Mouse (Mus musculus) liver, adult (tissue): ENCODE measurements around the gene D11Wsu47e.

ENCODE experiments used
- GATA4 ChIP-seq: IDR thresholded peaks from 2 replicates; pipeline ENCODE4 v1.6.1; 2014; ENCODE audit warnings: mild to moderate bottlenecking, low read length; ENCODE audit not compliant: insufficient replicate concordance

The D11Wsu47e gene

DNA sequence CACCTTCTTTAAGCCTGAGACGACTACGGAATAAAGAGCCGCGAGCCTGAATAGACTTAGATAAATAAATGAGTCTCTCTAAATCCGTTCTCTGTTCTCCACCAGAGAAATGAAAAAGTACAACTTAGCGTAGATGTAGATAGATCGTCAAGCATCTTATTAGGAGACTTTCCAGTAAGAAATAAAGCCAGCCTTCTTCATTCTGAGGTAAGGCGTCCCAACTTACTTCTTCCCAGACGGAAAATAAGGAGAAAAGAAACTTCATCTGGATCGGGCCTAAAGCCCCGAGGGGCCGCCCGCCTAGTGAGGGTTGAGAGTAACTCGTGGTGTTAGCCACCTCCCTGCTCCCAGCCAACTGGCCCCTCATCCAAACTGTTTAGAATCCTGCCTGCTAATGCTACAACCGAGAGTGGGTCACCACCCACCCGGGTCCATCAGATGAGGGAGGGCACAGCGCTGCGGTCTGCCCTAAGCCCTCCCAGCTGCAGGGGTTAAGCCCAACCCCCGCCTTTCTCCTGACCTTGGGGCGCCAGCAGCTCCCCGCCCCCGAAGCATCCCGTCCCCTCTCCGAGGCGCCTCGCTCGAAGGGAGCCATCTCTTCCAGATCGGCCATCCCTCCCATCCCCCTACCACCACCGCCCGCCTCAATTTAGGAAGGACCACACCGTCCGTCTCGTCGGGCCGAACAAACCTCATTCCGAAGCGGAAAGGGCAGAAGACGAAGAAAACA, 1.1 kb upstream of the D11Wsu47e start:
- TF ChIP-seq GATA4: no peak

- no peak for TF ChIP-seq GATA4
These were observed 620 bp upstream of the D11Wsu47e start for GRCm38 (mm10) chr11:113683627-113683956.

DNA sequence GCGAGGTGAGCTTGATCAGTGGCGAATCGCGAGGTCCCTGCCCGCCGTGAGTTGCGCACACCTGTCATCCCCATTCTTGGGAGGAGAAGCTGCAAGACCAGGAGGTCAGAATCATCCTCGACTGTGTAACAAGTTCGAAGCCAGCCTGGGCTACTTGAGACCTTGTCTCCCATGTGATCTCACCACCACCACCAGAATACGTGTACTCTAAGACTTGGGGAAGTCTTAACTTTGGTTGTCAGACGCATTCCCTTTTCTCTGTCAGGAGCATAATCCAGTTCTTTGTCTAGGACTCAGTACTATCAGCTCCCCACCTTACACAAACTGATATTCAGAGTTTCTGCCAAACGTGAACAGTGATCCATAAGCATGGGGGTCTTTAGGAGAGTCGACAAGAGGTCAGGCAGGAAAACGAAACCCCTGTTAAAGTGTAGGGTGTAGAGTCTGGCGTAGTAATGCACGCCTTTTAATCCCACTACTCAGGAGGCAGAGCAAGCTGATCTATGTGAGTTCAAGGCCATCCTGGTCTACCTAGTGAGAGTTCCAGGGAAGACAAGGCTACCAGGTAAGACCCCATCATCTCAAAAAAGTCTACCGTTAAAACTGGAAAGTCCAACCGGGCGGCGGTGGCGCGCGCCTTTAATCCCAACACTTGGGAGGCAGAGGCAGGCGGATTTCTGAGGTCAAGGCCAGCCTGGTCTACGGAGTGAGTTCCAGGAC, 655 bp downstream of the D11Wsu47e start:
- no peak for TF ChIP-seq GATA4

GRCm38 (mm10) chr11:113687031-113687430, 2.8 kb downstream of the D11Wsu47e start:
- no peak for TF ChIP-seq GATA4

GRCm38 (mm10) chr11:113690506-113690905, 6.3 kb downstream of the D11Wsu47e start:
- no peak for TF ChIP-seq GATA4

GRCm38 (mm10) chr11:113691318-113691717, 7.1 kb downstream of the D11Wsu47e start:
- TF ChIP-seq GATA4: no peak

DNA sequence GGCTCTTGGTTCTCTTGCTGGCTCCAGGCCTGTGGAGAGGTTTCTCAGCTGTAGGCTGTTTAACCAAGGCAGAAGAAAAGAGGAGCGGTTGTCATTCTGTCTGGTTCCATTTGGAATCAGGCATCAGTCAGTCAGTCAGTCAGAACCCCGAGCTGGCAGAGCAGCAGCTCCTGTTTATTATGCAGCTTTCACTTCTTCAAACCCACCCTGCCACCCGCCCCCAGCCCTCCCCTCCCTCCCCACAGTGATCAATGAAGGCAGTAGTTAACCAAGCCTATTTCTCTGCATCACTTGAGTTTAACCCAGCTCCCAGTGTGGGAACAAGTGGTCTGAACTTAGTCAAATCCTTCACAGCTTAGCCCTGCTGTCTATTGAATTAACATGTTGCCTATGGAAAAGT, 7.6 kb downstream of the D11Wsu47e start:
- no peak for TF ChIP-seq GATA4

DNA sequence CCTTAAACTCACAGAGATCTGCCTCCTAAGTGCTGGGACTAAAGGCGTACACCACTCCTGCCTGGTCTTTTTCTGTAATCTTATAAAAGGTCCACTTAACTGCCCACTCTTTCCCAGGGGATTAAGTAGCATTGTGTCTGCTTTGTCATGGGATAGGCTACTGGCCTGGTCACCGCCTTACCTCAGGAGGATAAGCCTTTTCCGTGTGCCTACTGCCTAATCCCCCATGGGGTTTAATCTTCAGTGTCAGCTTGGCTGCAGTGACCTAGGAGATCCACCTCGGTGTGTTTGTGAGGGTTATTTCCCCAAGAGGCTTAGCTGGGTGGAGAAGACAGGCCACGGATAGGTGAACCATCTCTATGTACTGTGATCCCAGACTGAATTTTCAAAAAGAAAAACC, 13.4 kb downstream of the D11Wsu47e start:
- no peak for TF ChIP-seq GATA4

DNA sequence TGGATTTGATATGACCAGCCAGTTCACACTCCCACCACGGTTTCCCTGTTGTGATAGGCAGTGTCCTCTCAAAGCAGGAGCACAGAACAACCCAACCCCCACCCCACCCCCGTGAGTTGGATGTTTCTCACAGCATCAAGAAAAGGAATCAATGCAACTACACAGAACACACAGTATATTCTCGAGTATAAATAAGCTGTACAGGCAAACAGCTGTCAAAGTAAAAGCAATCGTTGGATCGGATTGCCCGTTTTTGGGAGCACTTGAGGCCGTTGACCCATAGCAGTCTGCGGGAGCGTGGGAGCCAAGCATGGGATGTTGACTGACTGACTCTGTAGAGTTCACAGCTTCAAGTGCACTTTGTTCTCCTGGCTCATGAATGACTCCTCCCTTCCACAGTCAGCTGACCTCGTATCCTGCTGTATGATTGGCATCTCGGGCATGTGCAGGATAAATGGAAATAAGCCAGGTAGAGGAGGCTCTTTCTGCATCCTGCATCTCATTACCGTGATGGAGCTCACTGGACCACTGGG, 13.9 kb downstream of the D11Wsu47e start:
- TF ChIP-seq GATA4: no peak

GRCm38 (mm10) chr11:113699643-113700042, 15.4 kb downstream of the D11Wsu47e start:
- TF ChIP-seq GATA4: no peak

GRCm38 (mm10) chr11:113703758-113704157, 19.5 kb downstream of the D11Wsu47e start:
- TF ChIP-seq GATA4: no peak

DNA sequence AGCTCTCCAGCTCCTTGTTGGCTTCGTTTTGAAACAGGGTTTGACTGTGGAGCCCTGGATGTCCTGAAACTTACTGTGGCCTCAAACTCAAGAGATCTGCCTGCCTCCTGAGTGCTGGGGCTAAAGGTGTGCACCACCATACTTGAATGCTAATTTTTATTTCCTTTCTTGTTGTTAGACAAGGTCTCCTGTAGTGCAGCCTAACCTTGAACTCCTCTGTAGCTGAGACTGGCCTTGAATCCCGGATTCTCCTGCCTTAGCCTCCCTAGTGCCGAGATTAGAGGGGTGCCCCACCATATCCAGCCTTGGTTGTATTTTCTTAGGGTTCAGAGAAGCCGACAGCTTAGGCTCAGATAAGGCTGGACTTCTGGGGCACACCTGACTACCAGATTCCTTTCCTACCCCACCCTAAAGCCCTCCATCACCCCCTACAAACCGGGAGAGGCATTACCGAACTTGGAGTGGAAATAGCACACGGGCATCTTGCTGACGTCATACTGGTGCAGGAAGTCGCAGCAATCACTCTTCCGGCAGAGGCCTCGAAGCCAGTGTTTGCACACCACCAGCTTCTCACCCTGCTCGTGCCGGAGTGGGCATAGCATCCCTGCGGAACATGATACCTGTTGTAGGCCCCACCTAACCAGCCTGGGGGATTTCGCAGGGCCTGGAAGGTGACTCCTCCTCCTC, 21.9 kb downstream of the D11Wsu47e start:
- TF ChIP-seq GATA4: no peak

DNA sequence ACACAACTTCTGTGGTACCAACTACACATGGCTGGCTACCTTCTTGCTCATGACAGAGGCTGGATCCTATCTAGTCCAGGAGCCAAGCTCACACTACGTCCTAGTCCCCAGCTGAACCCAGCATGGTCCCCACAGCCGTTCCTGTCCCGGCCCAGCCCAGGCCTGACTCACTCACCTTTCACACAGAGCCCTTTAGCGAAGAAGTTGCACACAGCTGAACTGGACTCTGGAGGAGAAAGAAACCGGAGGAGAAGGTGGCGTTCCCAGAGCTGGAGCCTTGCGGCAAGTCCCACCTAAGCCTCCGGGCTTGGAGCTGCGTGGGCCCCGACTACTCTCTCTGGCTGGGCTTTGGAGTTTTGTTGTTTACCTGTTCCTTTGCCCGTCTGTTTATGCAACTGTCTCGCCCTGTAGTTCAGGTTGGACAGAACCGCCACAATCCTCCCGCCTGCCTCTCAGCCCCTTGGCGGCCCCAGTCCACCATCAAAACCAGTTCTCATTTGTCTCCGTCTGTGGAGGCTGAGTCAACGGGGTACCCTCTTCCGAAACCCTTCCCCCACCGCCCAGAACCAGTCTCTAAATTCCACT, 24.5 kb downstream of the D11Wsu47e start:
- no peak for TF ChIP-seq GATA4

- no peak for TF ChIP-seq GATA4
These were observed 25.1 kb downstream of the D11Wsu47e start for GRCm38 (mm10) chr11:113709272-113709671.

- no peak for TF ChIP-seq GATA4
These were observed 25.6 kb downstream of the D11Wsu47e start, which contains the start of gene Cpsf4l for GRCm38 (mm10) chr11:113709731-113710256. Gene Cpsf4l, minus strand, starts transcription at chr11:113710017.
